Mouse (Mus musculus): ENCODE results near the gene Fpgs. TPM values are rescaled to one million over a fixed set of nuclear protein-coding genes. Genes with fewer than 3 reads are reported as not detected.
A peak's percentile ranks its signal among the peaks of the same experiment; 100 is the strongest.

Gene Fpgs
- total and polyA plus RNA-seq, 2 experiments from 2014 or later, result 23.1 to 23.4 TPM

DNA sequence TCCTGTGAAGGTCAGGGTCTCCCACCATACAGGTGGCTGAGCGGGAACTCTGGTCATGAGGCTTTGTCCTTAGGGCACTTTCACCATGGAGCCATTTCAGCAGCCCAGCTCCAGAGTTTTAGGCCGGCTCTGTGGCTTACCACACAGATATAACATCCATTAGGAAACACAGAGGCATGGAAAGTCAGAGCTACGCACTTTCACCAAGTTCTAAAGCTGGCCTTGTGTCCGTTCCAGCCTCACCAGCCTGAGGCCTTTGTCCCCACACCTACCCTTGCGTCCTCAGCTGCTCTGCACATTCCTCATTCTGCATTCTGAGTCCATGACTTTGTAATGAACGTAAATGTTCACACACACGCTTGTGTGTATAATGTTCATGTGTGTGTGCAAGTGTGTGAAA, 1.1 kb upstream of the Fpgs start:
- Histone ChIP-seq H3K9ac (replicated peaks; ENCODE audit: low read length) (no peak overlapping the region), H3K4me2 (ENCODE audit: low read depth, low read length) (no peak overlapping the region), H3K4me3 (ENCODE audit: low read length) (no peak overlapping the region), H3K27me3 (ENCODE audit: insufficient read depth, low read length) (no peaks in the 10 kb centered on the region), H3K4me1 (ENCODE audit: insufficient read depth, low read length) (no peaks in the 10 kb centered on the region), H3K36me3 (ENCODE audit: insufficient read depth, low read length) (peaks cover 59% of the 10 kb centered on the region), H3K9me3 (ENCODE audit: low read length) (no peaks in the 10 kb centered on the region), H3K27ac (no peak overlapping the region)
- no peak for TF ChIP-seq CTCF (IDR thresholded peaks at IDR 0.05; ENCODE audit: low read depth)
- 91% methylated on average over 7 of the region's 7 CpGs for WGBS
- ATAC-seq, result no peak
- DNase-seq (ENCODE audit: low spot score), result no peak

DNA sequence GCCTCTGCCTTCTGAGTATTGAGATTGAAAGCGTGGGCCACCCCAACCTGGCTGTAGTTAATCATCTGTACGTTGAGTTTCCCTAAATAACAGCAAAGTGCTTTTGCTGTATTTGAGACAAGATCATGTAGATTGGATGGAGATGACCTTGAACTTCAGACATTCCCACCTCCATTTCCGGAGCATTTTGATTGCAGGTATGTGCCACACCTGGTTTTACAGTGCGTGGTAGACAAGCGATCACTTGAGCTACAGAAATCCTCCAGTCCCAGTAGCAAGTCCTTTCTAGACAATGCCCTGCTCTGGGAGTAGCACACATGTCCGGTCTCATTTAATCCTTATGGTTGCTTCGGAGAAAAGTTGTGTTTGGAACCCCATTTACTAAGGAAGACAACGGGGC, 899 bp downstream of the Fpgs start:
- ATAC-seq (no peak), DNase-seq (ENCODE audit: low spot score) (no peak)
- Histone ChIP-seq H3K9me3 (ENCODE audit: low read length) (no peaks in the 10 kb centered on the region), H3K27ac (no peak overlapping the region), H3K4me1 (ENCODE audit: insufficient read depth, low read length) (no peaks in the 10 kb centered on the region), H3K36me3 (ENCODE audit: insufficient read depth, low read length) (peaks cover 42% of the 10 kb centered on the region), H3K9ac (replicated peaks; ENCODE audit: low read length) (no peak overlapping the region), H3K4me2 (ENCODE audit: low read depth, low read length) (no peak overlapping the region), H3K4me3 (ENCODE audit: low read length) (no peak overlapping the region), H3K27me3 (ENCODE audit: insufficient read depth, low read length) (no peaks in the 10 kb centered on the region)
- WGBS, result 96% methylated on average over 8 of the region's 8 CpGs
- no peak for TF ChIP-seq CTCF (IDR thresholded peaks at IDR 0.05; ENCODE audit: low read depth)

DNA sequence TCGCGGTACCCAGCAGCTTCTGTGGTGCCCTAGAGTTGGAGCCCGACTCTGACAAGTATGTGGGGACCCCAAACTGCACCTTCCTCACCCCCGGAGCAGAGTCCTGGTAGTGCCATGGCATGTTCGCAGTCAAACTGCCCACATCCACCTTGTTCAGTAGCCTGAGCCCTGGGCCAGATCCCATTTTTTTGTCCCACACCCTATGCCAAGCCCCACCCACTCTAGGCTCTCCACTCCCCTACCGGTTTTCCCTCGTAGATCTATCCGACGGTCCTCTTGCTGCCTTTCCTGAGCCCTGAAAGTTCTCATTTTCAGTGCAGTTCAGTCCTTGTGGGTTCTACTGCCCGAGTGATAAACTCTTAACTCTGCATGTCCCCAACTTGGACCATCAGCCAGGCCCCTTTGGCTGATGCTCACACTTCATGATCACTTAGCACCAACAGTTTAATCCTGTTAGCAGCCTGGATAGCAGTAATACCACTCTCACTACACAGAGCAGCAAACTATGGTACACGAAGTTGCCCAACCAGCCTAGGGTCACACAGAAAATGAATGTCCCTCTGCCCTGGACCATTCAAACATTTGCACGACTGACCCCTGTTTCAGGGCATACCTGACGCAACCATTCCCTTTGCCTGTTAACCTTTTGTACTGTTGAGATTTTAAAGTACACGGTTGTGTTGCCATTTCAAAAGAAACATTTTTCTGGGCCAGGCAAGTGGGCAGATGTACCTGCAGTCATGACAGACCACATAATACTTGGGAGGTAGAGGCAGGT, 2.8 kb downstream of the Fpgs start:
- H3K27ac ChIP-seq, result no peak overlapping the region
- H3K9ac ChIP-seq (replicated peaks; ENCODE audit: low read length), result no peak overlapping the region
- no peaks in the 10 kb centered on the region for H3K9me3 ChIP-seq (ENCODE audit: low read length)
- 85% methylated on average over 14 of the region's 14 CpGs for WGBS
- no peak overlapping the region for H3K4me2 ChIP-seq (ENCODE audit: low read depth, low read length)
- no peak for TF ChIP-seq CTCF (IDR thresholded peaks at IDR 0.05; ENCODE audit: low read depth)
- ATAC-seq, result no peak
- peaks cover 27% of the 10 kb centered on the region for H3K36me3 ChIP-seq (ENCODE audit: insufficient read depth, low read length)
- DNase-seq (ENCODE audit: low spot score), result no peak
- H3K4me1 ChIP-seq (ENCODE audit: insufficient read depth, low read length), result no peaks in the 10 kb centered on the region
- H3K4me3 ChIP-seq (ENCODE audit: low read length), result no peak overlapping the region
- no peaks in the 10 kb centered on the region for H3K27me3 ChIP-seq (ENCODE audit: insufficient read depth, low read length)

DNA sequence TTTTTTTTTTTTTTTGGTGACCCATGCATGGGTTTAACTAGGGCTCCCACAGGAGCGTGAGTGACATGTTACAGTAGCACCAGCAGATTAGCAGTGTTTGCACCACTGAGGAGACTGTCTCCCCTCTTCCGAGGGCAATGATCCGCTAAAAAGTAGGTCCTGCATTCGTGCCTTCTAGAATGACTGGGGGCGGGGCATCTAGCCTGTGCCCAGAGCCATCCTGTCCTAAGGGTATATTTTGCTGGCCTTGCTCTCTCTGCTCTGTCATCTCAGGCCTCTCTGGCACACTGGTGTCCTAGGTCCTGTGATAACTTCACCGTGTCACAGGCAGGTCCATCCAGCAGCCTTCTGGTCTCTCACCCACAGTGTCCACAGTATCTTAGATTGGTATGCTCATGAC, 4.3 kb downstream of the Fpgs start:
- H3K9ac ChIP-seq (replicated peaks; ENCODE audit: low read length), result no peak overlapping the region
- no peaks in the 10 kb centered on the region for H3K9me3 ChIP-seq (ENCODE audit: low read length)
- 84% methylated on average over 6 of the region's 6 CpGs for WGBS
- ATAC-seq, result no peak
- no peak for TF ChIP-seq CTCF (IDR thresholded peaks at IDR 0.05; ENCODE audit: low read depth)
- H3K27ac ChIP-seq, result no peak overlapping the region
- H3K4me3 ChIP-seq (ENCODE audit: low read length), result no peak overlapping the region
- H3K4me2 ChIP-seq (ENCODE audit: low read depth, low read length), result no peak overlapping the region
- no peaks in the 10 kb centered on the region for H3K4me1 ChIP-seq (ENCODE audit: insufficient read depth, low read length)
- no peaks in the 10 kb centered on the region for H3K27me3 ChIP-seq (ENCODE audit: insufficient read depth, low read length)
- DNase-seq (ENCODE audit: low spot score), result no peak
- H3K36me3 ChIP-seq (ENCODE audit: insufficient read depth, low read length), result peaks cover 21% of the 10 kb centered on the region; the same call in 1 of the 2 replicates

DNA sequence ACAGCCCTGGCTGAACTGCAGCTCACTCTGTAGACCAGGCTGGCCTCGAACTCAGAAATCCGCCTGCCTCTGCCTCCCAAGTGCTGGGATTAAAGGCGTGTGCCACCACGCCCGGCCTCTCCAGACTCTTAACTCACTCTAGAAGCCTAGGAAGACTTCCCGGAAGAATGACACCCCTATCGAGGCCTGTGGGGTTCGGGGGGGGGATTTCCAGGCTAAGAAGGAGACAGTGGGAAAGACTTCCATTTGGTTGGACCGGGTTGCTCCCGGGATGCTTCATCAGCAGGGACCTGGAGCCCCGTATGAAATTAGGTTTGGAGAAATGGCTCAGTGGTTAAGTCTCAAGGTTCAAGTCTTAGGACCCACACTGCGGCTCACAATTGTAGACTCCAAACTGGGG, 9.3 kb downstream of the Fpgs start:
- no peaks in the 10 kb centered on the region for H3K27me3 ChIP-seq (ENCODE audit: insufficient read depth, low read length)
- H3K9me3 ChIP-seq (ENCODE audit: low read length), result no peaks in the 10 kb centered on the region
- H3K4me2 ChIP-seq (ENCODE audit: low read depth, low read length), result peak overlapping the region; percentile 96
- H3K4me3 ChIP-seq (ENCODE audit: low read length), result peak overlapping the region; percentile 83
- no peak for DNase-seq (ENCODE audit: low spot score)
- peak overlapping the region; percentile 85; the same call in 1 of the 2 replicates for H3K9ac ChIP-seq (replicated peaks; ENCODE audit: low read length)
- no peak for TF ChIP-seq CTCF (IDR thresholded peaks at IDR 0.05; ENCODE audit: low read depth)
- peak overlapping the region; percentile 64; the same call in 1 of the 2 replicates for H3K27ac ChIP-seq
- no peaks in the 10 kb centered on the region; the same call in 1 of the 2 replicates for H3K4me1 ChIP-seq (ENCODE audit: insufficient read depth, low read length)
- no peaks in the 10 kb centered on the region for H3K36me3 ChIP-seq (ENCODE audit: insufficient read depth, low read length)
- WGBS, result 87% methylated on average over 12 of the region's 12 CpGs
- no peak for ATAC-seq

DNA sequence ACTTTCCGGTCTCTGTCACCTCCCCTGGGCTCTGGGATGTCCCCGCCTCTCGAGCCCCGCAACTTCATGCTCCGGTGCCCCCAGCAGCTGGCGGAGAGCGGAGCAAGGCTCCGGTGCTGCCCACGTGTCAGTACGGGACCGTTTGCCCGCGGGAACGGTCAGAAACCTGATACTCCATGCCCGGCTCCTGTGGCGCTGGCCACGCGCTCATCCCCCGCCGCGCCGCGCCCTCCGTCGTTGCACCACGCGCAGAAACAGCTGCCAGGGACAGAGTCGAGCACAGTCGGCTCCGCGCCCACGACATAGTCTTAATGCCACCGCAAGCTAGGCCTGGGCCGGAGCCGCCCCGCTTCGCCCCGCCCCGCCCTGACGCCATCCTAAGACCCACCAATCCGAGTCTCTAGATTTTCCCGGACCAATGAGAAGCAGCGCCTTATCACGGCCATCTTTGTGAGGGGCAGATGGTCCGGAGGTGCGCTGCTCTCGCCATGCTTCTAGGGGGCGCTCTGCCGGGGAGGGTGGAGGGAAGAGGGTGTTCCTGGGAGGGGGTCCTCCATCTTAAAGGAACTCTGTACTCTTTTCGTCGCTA, 10.0 kb downstream of the Fpgs start:
- Histone ChIP-seq H3K27me3 (ENCODE audit: insufficient read depth, low read length) (no peaks in the 10 kb centered on the region), H3K4me1 (ENCODE audit: insufficient read depth, low read length) (no peaks in the 10 kb centered on the region; the same call in 1 of the 2 replicates), H3K4me2 (ENCODE audit: low read depth, low read length) (peak overlapping the region; percentile 96), H3K9ac (replicated peaks; ENCODE audit: low read length) (peak overlapping the region; percentile 85), H3K36me3 (ENCODE audit: insufficient read depth, low read length) (no peaks in the 10 kb centered on the region), H3K4me3 (ENCODE audit: low read length) (peak overlapping the region; percentile 83), H3K9me3 (ENCODE audit: low read length) (no peaks in the 10 kb centered on the region), H3K27ac (peak overlapping the region; percentile 85)
- WGBS, result under 1% methylated on average over 51 of the region's 51 CpGs
- TF ChIP-seq CTCF (IDR thresholded peaks at IDR 0.05; ENCODE audit: low read depth), result peak; percentile 82
- peak; percentile 99 for DNase-seq (ENCODE audit: low spot score)
- ATAC-seq, result peak; percentile 98

DNA sequence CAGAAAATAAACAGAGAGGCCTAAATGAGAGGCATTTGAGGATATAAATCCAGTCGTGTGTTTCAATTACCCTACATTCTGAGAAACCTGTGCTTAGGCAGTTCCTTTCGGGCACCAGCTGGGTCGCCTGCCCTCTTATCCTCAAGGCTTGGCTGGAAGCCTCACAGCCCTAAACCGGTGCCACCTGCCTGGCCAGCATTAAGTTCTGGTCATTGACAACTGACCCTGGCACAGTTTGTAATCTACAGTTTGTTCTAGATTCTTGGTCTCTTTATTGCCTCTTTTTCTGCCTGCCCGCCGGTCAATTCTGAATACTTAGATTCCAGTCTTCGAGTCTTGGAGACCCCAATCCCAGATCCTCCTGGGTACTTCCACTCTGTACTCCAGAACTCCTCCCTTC, 10.7 kb downstream of the Fpgs start:
- WGBS, result 9% methylated on average over 7 of the region's 7 CpGs
- H3K4me1 ChIP-seq (ENCODE audit: insufficient read depth, low read length), result no peaks in the 10 kb centered on the region; the same call in 1 of the 2 replicates
- H3K27me3 ChIP-seq (ENCODE audit: insufficient read depth, low read length), result no peaks in the 10 kb centered on the region
- H3K9me3 ChIP-seq (ENCODE audit: low read length), result no peaks in the 10 kb centered on the region
- TF ChIP-seq CTCF (IDR thresholded peaks at IDR 0.05; ENCODE audit: low read depth), result no peak
- DNase-seq (ENCODE audit: low spot score) (no peak), ATAC-seq (no peak)
- peak overlapping the region; percentile 85 for H3K9ac ChIP-seq (replicated peaks; ENCODE audit: low read length)
- peak overlapping the region; percentile 96 for H3K4me2 ChIP-seq (ENCODE audit: low read depth, low read length)
- H3K36me3 ChIP-seq (ENCODE audit: insufficient read depth, low read length), result no peaks in the 10 kb centered on the region
- H3K4me3 ChIP-seq (ENCODE audit: low read length), result peak overlapping the region; percentile 83
- no peak overlapping the region for H3K27ac ChIP-seq
